Mouse (Mus musculus): ENCODE data around the gene Golph3.
"Not testable (repeated sequence)": the region's sequence is repeated elsewhere in the genome, so short reads cannot be mapped to it uniquely, and the experiment has no call there.

Golph3 gene

GRCm38 (mm10) chr15:12357459-12357858, 36.2 kb downstream of the Golph3 start:
- DNase-seq (ENCODE audit: low spot score), result no peak

GRCm38 (mm10) chr15:12358384-12358783, 37.1 kb downstream of the Golph3 start:
- no peak for DNase-seq (ENCODE audit: low spot score)

- DNase-seq (ENCODE audit: low spot score), result no peak
These were observed 39.4 kb downstream of the Golph3 start for GRCm38 (mm10) chr15:12360519-12361212.

- no peak for DNase-seq (ENCODE audit: low spot score)
These were observed 40.9 kb downstream of the Golph3 start for GRCm38 (mm10) chr15:12362001-12362700.

GRCm38 (mm10) chr15:12362701-12363040, 41.4 kb downstream of the Golph3 start:
- DNase-seq (ENCODE audit: low spot score), result no peak

GRCm38 (mm10) chr15:12364096-12364495, 42.8 kb downstream of the Golph3 start:
- DNase-seq (ENCODE audit: low spot score), result no peak

- DNase-seq (ENCODE audit: low spot score), result no peak
These were observed 44.3 kb downstream of the Golph3 start for GRCm38 (mm10) chr15:12365416-12366071.

GRCm38 (mm10) chr15:12366072-12366469, 44.8 kb downstream of the Golph3 start:
- no peak for DNase-seq (ENCODE audit: low spot score)

- DNase-seq (ENCODE audit: low spot score), result not testable (repeated sequence)
These were observed 45.5 kb downstream of the Golph3 start for GRCm38 (mm10) chr15:12366580-12367305.

GRCm38 (mm10) chr15:12367306-12368080, 46.2 kb downstream of the Golph3 start:
- no peak for DNase-seq (ENCODE audit: low spot score)

- no peak for DNase-seq (ENCODE audit: low spot score)
These were observed 47.1 kb downstream of the Golph3 start for GRCm38 (mm10) chr15:12368357-12368756.

- DNase-seq (ENCODE audit: low spot score), result no peak
These were observed 47.6 kb downstream of the Golph3 start for GRCm38 (mm10) chr15:12368850-12369249.

GRCm38 (mm10) chr15:12370096-12370495, 48.8 kb downstream of the Golph3 start:
- DNase-seq (ENCODE audit: low spot score), result no peak

- DNase-seq (ENCODE audit: low spot score), result no peak
These were observed 49.9 kb downstream of the Golph3 start for GRCm38 (mm10) chr15:12371183-12371582.

GRCm38 (mm10) chr15:12373496-12373895, 52.2 kb downstream of the Golph3 start:
- no peak for DNase-seq (ENCODE audit: low spot score)

GRCm38 (mm10) chr15:12373918-12374317, 52.7 kb downstream of the Golph3 start:
- DNase-seq (ENCODE audit: low spot score), result no peak

GRCm38 (mm10) chr15:12374916-12375315, 53.7 kb downstream of the Golph3 start:
- no peak for DNase-seq (ENCODE audit: low spot score)

GRCm38 (mm10) chr15:12375641-12376311, 54.5 kb downstream of the Golph3 start:
- peak; percentile 53 for DNase-seq (ENCODE audit: low spot score)

GRCm38 (mm10) chr15:12376491-12377069, 55.3 kb downstream of the Golph3 start:
- DNase-seq (ENCODE audit: low spot score), result no peak

- no peak for DNase-seq (ENCODE audit: low spot score)
These were observed 56.5 kb downstream of the Golph3 start for GRCm38 (mm10) chr15:12377800-12378199.

- no peak for DNase-seq (ENCODE audit: low spot score)
These were observed 58.8 kb downstream of the Golph3 start for GRCm38 (mm10) chr15:12380057-12380456.

Measured in ovary, postnatal 10 days (tissue).